Mouse (Mus musculus): Measurements from ENCODE around the gene Trp53tg5. TPM values are rescaled to one million over a fixed set of nuclear protein-coding genes. Genes with fewer than 3 reads are reported as not detected.

The Trp53tg5 gene
- total RNA-seq, 2 experiments from 2014 or later, result not detected

Other genes starting within 250 kb of the Trp53tg5 start
- gene Svs2, start 235.3 kb downstream of the Trp53tg5 start, total RNA-seq (2021), result not detected
- not detected for gene Svs3b, start 217.1 kb downstream of the Trp53tg5 start, total RNA-seq (2021)
- gene Svs4, start 195.3 kb downstream of the Trp53tg5 start, total RNA-seq (2021), result not detected
- not detected for gene Svs3a, start 184.5 kb downstream of the Trp53tg5 start, total RNA-seq (2021)
- gene Svs6, start 157.0 kb downstream of the Trp53tg5 start, total RNA-seq (2021), result not detected
- gene Svs5, start 141.0 kb downstream of the Trp53tg5 start, total RNA-seq (2021), result not detected
- gene Slpi, start 84.6 kb downstream of the Trp53tg5 start, total RNA-seq (2021), result under 1 TPM; 0.45 to 0.77 TPM
- gene Rbpjl, start 70.6 kb downstream of the Trp53tg5 start, total RNA-seq (2021), result not detected
- gene Matn4, start 68.6 kb downstream of the Trp53tg5 start, total RNA-seq (2021), result 1 to 10 TPM; 1.2 to 2.3 TPM
- gene Sdc4, start 29.8 kb downstream of the Trp53tg5 start, total RNA-seq (2021), result 10 to 100 TPM; 24.3 to 39.3 TPM
- 10 to 100 TPM; 21.3 to 25.1 TPM for gene Sys1, start 16.8 kb downstream of the Trp53tg5 start, total RNA-seq (2021)
- 1 to 10 TPM; 5.5 to 7.4 TPM for gene Gm20458, start 12.8 kb downstream of the Trp53tg5 start, total RNA-seq (2021)
- 10 to 100 TPM; 17.1 to 18.9 TPM for gene Dbndd2, start 12.4 kb upstream of the Trp53tg5 start, total RNA-seq (2021)
- gene Pigt, start 23.8 kb upstream of the Trp53tg5 start, total RNA-seq (2021), result 10 to 100 TPM; 56.4 to 56.8 TPM
- 1 to 10 TPM in 1 of 2 experiments, under 1 TPM in 1; 0.84 to 1.0 TPM for gene Wfdc2, start 88.7 kb upstream of the Trp53tg5 start, total RNA-seq (2021)
- not detected for gene Spint3, start 99.7 kb upstream of the Trp53tg5 start, total RNA-seq (2021)
- gene Wfdc6a, start 111.7 kb upstream of the Trp53tg5 start, total RNA-seq (2021), result not detected
- not detected for gene Eppin, start 119.9 kb upstream of the Trp53tg5 start, total RNA-seq (2021)
- gene Wfdc6b, start 139.8 kb upstream of the Trp53tg5 start, total RNA-seq (2021), result not detected
- not detected for gene Wfdc8, start 139.9 kb upstream of the Trp53tg5 start, total RNA-seq (2021)
- not detected for gene Wfdc16, start 165.1 kb upstream of the Trp53tg5 start, total RNA-seq (2021)
- not detected for gene Wfdc10, start 182.3 kb upstream of the Trp53tg5 start, total RNA-seq (2021)
- gene Wfdc9, start 182.9 kb upstream of the Trp53tg5 start, total RNA-seq (2021), result not detected
- not detected for gene Wfdc11, start 200.4 kb upstream of the Trp53tg5 start, total RNA-seq (2021)
- gene Wfdc13, start 211.4 kb upstream of the Trp53tg5 start, total RNA-seq (2021), result not detected
- not detected for gene Spint4, start 224.8 kb upstream of the Trp53tg5 start, total RNA-seq (2021)
- not detected for gene Spint5, start 241.6 kb upstream of the Trp53tg5 start, total RNA-seq (2021)